In genomic region chrX:139832464-139832863, GRCm38 (mm10) we compare ENCODE assay signal across 10 mouse cellular contexts. TPM values are rescaled to one million over a fixed set of nuclear protein-coding genes. Genes with fewer than 3 reads are reported as not detected.
A peak's percentile ranks its signal among the peaks of the same experiment; 100 is the strongest.
DNase-seq lines count a peak whose midpoint lies in the region; ATAC-seq lines count a peak whose summit lies in the region.
"Had no signal": no experiment of that assay in that cellular context is flagged by ENCODE, and none has a peak within 500 bp of the region (broad histone marks: within the 10 kb centered on the region; RNA-seq: fewer than 3 reads in every experiment).

No protein-coding gene starts in this region.

- no peak overlapping the region for H3K4me3 ChIP-seq in hindbrain, embryonic 14.5 days (replicated peaks; ENCODE audit: low read length)

- no peaks in the 10 kb centered on the region for H3K4me1 ChIP-seq in hindbrain, embryonic 14.5 days (replicated peaks; ENCODE audit: control insufficient read depth, insufficient read depth, low read length)

- ATAC-seq in hindbrain, embryonic 14.5 days (ENCODE audit: low FRiP score) = no peak
- peak; percentile 82 for ATAC-seq in megakaryocyte-erythroid progenitor cell, adult 5-6 weeks (replicated peaks; ENCODE audit: low FRiP score, low TSS enrichment, poor library complexity, severe bottlenecking)

- WGBS in hindbrain, embryonic 14.5 days = 18% methylated on average over 5 of the region's 5 CpGs

- intact Hi-C loops in left cerebral cortex, postnatal 10 days (cut with DNase I) = loop anchor here (5.0 kb wide), 2 partner anchors 55 to 460 kb away; no protein-coding TSS in a partner anchor

- peak; percentile 7 for DNase-seq in right cerebral cortex, adult 18-20 months
- no peak for DNase-seq in right cerebral cortex, postnatal 36 days (ENCODE audit: low spot score in 2 of 2)
- peak; percentile 32 to 49 for DNase-seq in adrenal gland, adult 18-20 months (ENCODE audit: low spot score in 2 of 2)
- DNase-seq in embryo, embryonic 10.5 days (ENCODE audit: low spot score) = peak; percentile 79
- peak; percentile 77 for DNase-seq in hindbrain, embryonic 14.5 days (ENCODE audit: low spot score)
- DNase-seq in left cerebral cortex, postnatal 10 days (ENCODE audit: extremely low spot score in 1 of 2, low spot score in 2 of 2) = peak; percentile 27 to 29
- DNase-seq in thymus, postnatal 4 days = peak; percentile 41

- H3K9ac ChIP-seq in hindbrain, embryonic 14.5 days = no peak overlapping the region

- no peaks in the 10 kb centered on the region for H3K9me3 ChIP-seq in hindbrain, embryonic 14.5 days (ENCODE audit: control insufficient read depth, low read length)

- H3K36me3 ChIP-seq in hindbrain, embryonic 14.5 days (replicated peaks; ENCODE audit: control insufficient read depth, insufficient read depth) = no peaks in the 10 kb centered on the region; the same call in 1 of the 2 replicates

- H3K27ac ChIP-seq in hindbrain, embryonic 14.5 days = no peak overlapping the region

- H3K27me3 ChIP-seq in hindbrain, embryonic 14.5 days (ENCODE audit: control insufficient read depth, insufficient read depth, low read length) = no peaks in the 10 kb centered on the region

- no peak overlapping the region for H3K4me2 ChIP-seq in hindbrain, embryonic 14.5 days (replicated peaks)

RNA-seq across cellular contexts. Expression of gene Cldn2, which starts 31.8 kb away (rescaled TPM):
- under 1 TPM in 1 of 2 experiments, not detected in 1; 0.66 TPM for total RNA-seq in adrenal gland, adult 18-20 months (2021)
- 0.83 and 1.2 TPM in 2 replicates for polyA plus RNA-seq in hindbrain, embryonic 14.5 days (2014; fragmentation: Nextera tagmentation; extraction: Ambion mirVana)
- total RNA-seq in left cerebral cortex, postnatal 10 days (2021) = under 1 TPM; 0.17 to 0.57 TPM
- not detected in 2 replicates for total RNA-seq in megakaryocyte-erythroid progenitor cell, adult 5-6 weeks (2014; fragmentation: Nextera tagmentation)
- not detected in 2 replicates for total RNA-seq in megakaryocyte-erythroid progenitor cell, adult 5-6 weeks (2017)
- polyA plus RNA-seq: neural tube, embryonic 14.5 days had no signal

RNA-seq across cellular contexts. Expression of gene Morc4, which starts 39.0 kb away (rescaled TPM):
- total RNA-seq in adrenal gland, adult 18-20 months (2021) = 10 to 100 TPM in 1 of 2 experiments, 1 to 10 TPM in 1; 6.4 to 15.8 TPM
- 5.3 and 6.5 TPM in 2 replicates for polyA plus RNA-seq in hindbrain, embryonic 14.5 days (2014; fragmentation: Nextera tagmentation; extraction: Ambion mirVana)
- 1 to 10 TPM; 4.8 to 5.8 TPM for total RNA-seq in left cerebral cortex, postnatal 10 days (2021)
- 0.28 and 0.30 TPM in 2 replicates for total RNA-seq in megakaryocyte-erythroid progenitor cell, adult 5-6 weeks (2014; fragmentation: Nextera tagmentation)
- 2.4 TPM in 1 of 2 replicates, not detected in the other for total RNA-seq in megakaryocyte-erythroid progenitor cell, adult 5-6 weeks (2017)

RNA-seq across cellular contexts. Expression of gene Ripply1, which starts 50.3 kb away (rescaled TPM):
- not detected for total RNA-seq in adrenal gland, adult 18-20 months (2021)
- not detected in 2 replicates for polyA plus RNA-seq in hindbrain, embryonic 14.5 days (2014; fragmentation: Nextera tagmentation; extraction: Ambion mirVana)
- not detected for total RNA-seq in left cerebral cortex, postnatal 10 days (2021)
- total RNA-seq in megakaryocyte-erythroid progenitor cell, adult 5-6 weeks (2014; fragmentation: Nextera tagmentation) = not detected in 2 replicates
- not detected in 2 replicates for total RNA-seq in megakaryocyte-erythroid progenitor cell, adult 5-6 weeks (2017)
- total RNA-seq: gastrocnemius, adult 8-10 months had no signal
- polyA plus RNA-seq: neural tube, embryonic 14.5 days had no signal

Comparison
In these comparisons a context has a peak if more than half of its experiments do, and no peak if none do; other contexts are left out.
1. DNase-seq: peak in right cerebral cortex, adult 18-20 months (single experiment), adrenal gland, adult 18-20 months (2 of 2), embryo, embryonic 10.5 days (single experiment), hindbrain, embryonic 14.5 days (single experiment), left cerebral cortex, postnatal 10 days (2 of 2) and thymus, postnatal 4 days (single experiment); none in right cerebral cortex, postnatal 36 days (0 of 2).